Mouse (Mus musculus) activated CD4-positive, CD25-positive, alpha-beta regulatory T cell, adult 4 months (primary cell): Measurements from ENCODE around the gene Gm10665. TPM values are rescaled to one million over a fixed set of nuclear protein-coding genes. Genes with fewer than 3 reads are reported as not detected.
"Not testable (repeated sequence)": the region's sequence is repeated elsewhere in the genome, so short reads cannot be mapped to it uniquely, and the experiment has no call there.

Experiments used
- ATAC-seq: one replicate; pipeline ENCODE4 v1.8.0; 2017
- polyA plus RNA-seq, 2 experiments: library from polyadenylated mRNA; unstranded; fragments of 100-300 nt; shearing (Covaris generic); gene quantifications; one replicate each; pipeline ENCODE4 v1.2.1; 2017

The Gm10665 gene
- not detected for polyA plus RNA-seq

DNA sequence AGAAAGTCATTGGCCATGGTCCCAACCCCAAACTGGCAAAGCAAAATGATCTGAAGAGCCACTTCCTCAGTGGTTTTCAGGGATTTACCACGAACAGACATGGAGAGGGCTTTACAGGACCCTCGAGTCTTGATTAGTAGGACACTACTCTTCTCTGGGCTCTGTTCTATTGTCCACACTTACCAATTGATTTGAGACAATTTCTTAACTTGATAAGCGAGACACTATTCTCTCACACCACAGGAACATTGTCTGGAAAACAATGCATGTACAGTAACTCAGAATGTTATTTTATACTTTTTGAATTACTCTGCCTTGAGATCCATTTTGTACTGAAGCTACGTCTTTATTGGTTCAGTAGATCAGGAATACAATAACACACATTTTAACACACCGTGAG lies at the start of gene Gm10665:
Gm10665 (minus strand) TSS at position 101 of the 400 bp plus-strand sequence.
- ATAC-seq, result not testable (repeated sequence)

DNA sequence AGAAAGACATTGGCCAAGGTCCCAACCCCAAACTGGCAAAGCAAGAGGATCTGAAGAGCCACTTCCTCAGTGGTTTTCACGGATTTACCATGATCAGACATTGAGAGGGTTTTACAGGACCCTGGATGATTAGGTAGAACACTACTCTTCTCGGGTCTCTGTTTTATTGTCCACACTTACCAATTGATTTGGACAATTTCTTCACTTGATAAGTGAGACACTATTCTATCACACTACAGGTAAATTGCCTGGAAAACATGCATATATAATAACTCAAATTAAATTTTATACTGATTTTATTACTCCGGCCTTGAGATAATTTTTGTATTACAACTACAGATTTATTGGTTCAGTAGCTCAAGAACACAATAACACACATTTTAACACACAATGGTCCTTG lies 35.7 kb upstream of the Gm10665 start, which contains the start of gene Vmn1r151:
Vmn1r151 (minus strand) TSS at position 101 of the 400 bp plus-strand sequence.
- ATAC-seq, result not testable (repeated sequence)

- ATAC-seq, result not testable (repeated sequence)
Observed at GRCm38 (mm10) chr7:22438129-22438528, 25.7 kb downstream of the Gm10665 start, which contains the start of gene Vmn1r149. TSS of gene Vmn1r149 (minus strand) at chr7:22438229.

DNA sequence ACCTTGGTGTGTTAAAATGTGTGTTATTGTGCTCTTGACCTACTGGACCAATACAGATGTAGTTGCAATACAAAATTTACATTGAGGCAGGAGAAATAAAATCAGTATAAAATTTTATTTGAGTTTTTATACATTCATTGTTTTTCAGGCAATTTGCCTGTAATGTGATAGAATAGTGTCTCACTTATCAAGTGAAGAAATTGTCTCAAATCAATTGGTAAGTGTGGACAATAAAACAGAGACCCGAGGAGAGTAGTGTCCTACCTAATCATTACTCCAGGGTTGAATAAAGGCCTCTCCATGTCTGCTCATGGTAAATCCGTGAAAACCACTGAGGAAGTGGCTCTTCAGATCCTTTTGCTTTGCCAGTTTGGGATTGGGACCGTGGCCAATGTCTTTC lies 50.6 kb downstream of the Gm10665 start, which contains the start of gene Vmn1r148:
Vmn1r148 (plus strand) TSS at position 301 of the 400 bp plus-strand sequence.
- not testable (repeated sequence) for ATAC-seq

Other genes starting within 250 kb of the Gm10665 start
- gene Gm8453, start 234.6 kb downstream of the Gm10665 start, polyA plus RNA-seq, result not detected
- gene Gm4187, start 134.4 kb downstream of the Gm10665 start, polyA plus RNA-seq, result not detected
- gene Gm8660, start 93.0 kb downstream of the Gm10665 start, polyA plus RNA-seq, result not detected
- gene Vmn1r148, start 50.5 kb downstream of the Gm10665 start, polyA plus RNA-seq, result not detected
- not detected for gene Vmn1r149, start 25.8 kb downstream of the Gm10665 start, polyA plus RNA-seq
- not detected for gene Vmn1r151, start 35.6 kb upstream of the Gm10665 start, polyA plus RNA-seq
- gene Vmn1r152, start 58.9 kb upstream of the Gm10665 start, polyA plus RNA-seq, result not detected
- not detected for gene Gm8677, start 70.8 kb upstream of the Gm10665 start, polyA plus RNA-seq
- gene Gm4201, start 101.3 kb upstream of the Gm10665 start, polyA plus RNA-seq, result not detected
- under 1 TPM in 1 of 2 experiments, not detected in 1; 0.28 TPM for gene Gm4565, start 124.1 kb upstream of the Gm10665 start, polyA plus RNA-seq
- gene Vmn1r155, start 193.9 kb upstream of the Gm10665 start, polyA plus RNA-seq, result not detected
- gene Gm8693, start 228.2 kb upstream of the Gm10665 start, polyA plus RNA-seq, result not detected